Mouse (Mus musculus) intestine, postnatal 0 days (tissue): Measurements from ENCODE around the gene Hist1h3e. TPM values are rescaled to one million over a fixed set of nuclear protein-coding genes. Genes with fewer than 3 reads are reported as not detected.
A peak's percentile ranks its signal among the peaks of the same experiment; 100 is the strongest.

Experiments used
- ATAC-seq: fragments of 200-750 bp; cut with Nextera tagmentation; 2 replicates; pipeline ENCODE4 v1.8.0; 2017; ENCODE audit warnings: mild to moderate bottlenecking, moderate TSS enrichment, moderate library complexity
- H3K27ac ChIP-seq: fragments of 300-500 bp; sonication (generic); 2 replicates; pipeline ENCODE4 v1.5.1; 2014; ENCODE audit warnings: mild to moderate bottlenecking, low read depth, low read length, moderate library complexity
- H3K27me3 ChIP-seq: fragments of 300-500 bp; sonication (generic); replicated peaks from 2 replicates; pipeline ENCODE4 v1.6.1; 2014; ENCODE audit warnings: low read length, mixed read lengths; ENCODE audit not compliant: control insufficient read depth, insufficient read depth
- H3K36me3 ChIP-seq: fragments of 300-500 bp; sonication (generic); 2 replicates; pipeline ENCODE4 v1.6.1; 2014; ENCODE audit warnings: mild to moderate bottlenecking, moderate library complexity; ENCODE audit not compliant: control insufficient read depth, insufficient read depth
- H3K4me1 ChIP-seq: fragments of 300-500 bp; sonication (generic); replicated peaks from 2 replicates; pipeline ENCODE4 v1.6.1; 2014; ENCODE audit warnings: antibody characterized with exemption, low read length, mixed read lengths; ENCODE audit not compliant: control insufficient read depth, insufficient read depth
- H3K4me2 ChIP-seq: fragments of 300-500 bp; sonication (generic); replicated peaks from 2 replicates; pipeline ENCODE4 v1.6.1; 2014; ENCODE audit warnings: low read depth, mild to moderate bottlenecking, moderate library complexity
- H3K4me3 ChIP-seq: fragments of 300-500 bp; sonication (generic); 2 replicates; pipeline ENCODE4 v1.5.1; 2014; ENCODE audit warnings: low read depth, low read length
- H3K9ac ChIP-seq: fragments of 300-500 bp; sonication (generic); 2 replicates; pipeline ENCODE4 v1.6.1; 2014; ENCODE audit warnings: mild to moderate bottlenecking, low read depth, low read length
- H3K9me3 ChIP-seq: fragments of 300-500 bp; sonication (generic); 2 replicates; pipeline ENCODE4 v1.6.1; 2016; ENCODE audit warnings: mixed run types; ENCODE audit not compliant: control insufficient read depth
- CTCF ChIP-seq: sonication (generic); IDR thresholded peaks from 2 replicates; pipeline ENCODE4 v1.5.1; 2016; ENCODE audit warnings: low read depth, mild to moderate bottlenecking, control low read depth, antibody characterized with exemption, moderate library complexity
- WGBS: fragments of 180-500 bp; shearing (Covaris S2); extraction: QIAGEN DNeasy Blood & Tissue Kit; methylation state at CpG from one replicate; pipeline ENCODE4 v1.1.7; 2014; 5-methylcytosine and 5-hydroxymethylcytosine counted together
- polyA plus RNA-seq: library from polyadenylated mRNA; unstranded; fragments of >200 nt; fragmentation: Nextera tagmentation; extraction: Ambion mirVana; gene quantifications from 2 replicates; pipeline ENCODE4 v1.2.1, GENCODE M21; 2015

Hist1h3e gene
- polyA plus RNA-seq, 1 experiment from 2014 or later: 2.2 TPM

DNA sequence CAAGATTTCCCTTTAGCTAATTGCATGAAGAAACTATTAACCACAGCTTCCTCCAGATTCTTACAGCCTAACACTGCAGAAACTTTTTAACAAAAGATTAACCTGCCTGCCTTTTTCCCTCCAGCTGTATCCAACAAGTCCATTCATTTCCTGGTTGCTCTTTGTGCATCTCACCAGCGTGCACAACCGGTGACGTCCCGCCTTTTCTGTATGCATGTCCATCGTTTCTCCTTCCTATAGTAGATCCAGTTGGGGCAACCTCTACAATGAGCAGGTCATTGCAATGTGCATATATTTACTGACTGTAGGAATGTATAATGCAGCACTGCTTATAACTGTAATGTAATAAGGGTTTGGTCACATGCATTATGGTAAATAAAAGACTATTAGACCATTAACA lies 38.2 kb downstream of the Hist1h3e start:
- peaks cover 6% of the 10 kb centered on the region; the same call in 1 of the 2 replicates for H3K4me1 ChIP-seq
- no peaks in the 10 kb centered on the region for H3K27me3 ChIP-seq
- no peak for ATAC-seq
- H3K9ac ChIP-seq: no peak overlapping the region
- no peaks in the 10 kb centered on the region for H3K9me3 ChIP-seq
- H3K4me3 ChIP-seq: no peak overlapping the region
- H3K36me3 ChIP-seq: no peaks in the 10 kb centered on the region
- no peak for TF ChIP-seq CTCF
- no peak overlapping the region for H3K4me2 ChIP-seq
- H3K27ac ChIP-seq: no peak overlapping the region
- WGBS: 36% methylated on average over 5 of the region's 5 CpGs

DNA sequence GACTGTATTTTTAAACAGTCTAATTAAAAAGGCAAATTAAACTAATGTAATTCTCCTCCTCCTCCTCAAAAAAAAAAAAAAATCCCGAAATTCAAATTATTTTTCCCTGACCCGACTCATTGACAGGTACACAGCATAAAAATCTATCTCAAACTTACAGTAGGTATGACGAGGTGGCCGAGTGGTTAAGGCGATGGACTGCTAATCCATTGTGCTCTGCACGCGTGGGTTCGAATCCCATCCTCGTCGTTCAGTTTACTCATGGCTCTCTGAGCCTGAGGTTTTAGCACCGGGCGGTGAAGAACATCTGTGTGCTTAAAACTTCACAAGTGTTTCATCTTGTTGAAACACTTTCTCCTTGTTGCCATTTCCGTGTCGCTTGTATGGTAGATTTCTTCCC lies 40.5 kb downstream of the Hist1h3e start:
- peaks cover 3% of the 10 kb centered on the region; the same call in 1 of the 2 replicates for H3K4me1 ChIP-seq
- H3K4me2 ChIP-seq: peak overlapping the region; percentile 32
- H3K9ac ChIP-seq: no peak overlapping the region
- H3K36me3 ChIP-seq: no peaks in the 10 kb centered on the region
- no peaks in the 10 kb centered on the region for H3K9me3 ChIP-seq
- H3K27me3 ChIP-seq: no peaks in the 10 kb centered on the region
- no peak overlapping the region for H3K4me3 ChIP-seq
- H3K27ac ChIP-seq: no peak overlapping the region
- no peak for ATAC-seq
- no peak for TF ChIP-seq CTCF
- 1% methylated on average over 14 of the region's 14 CpGs for WGBS

DNA sequence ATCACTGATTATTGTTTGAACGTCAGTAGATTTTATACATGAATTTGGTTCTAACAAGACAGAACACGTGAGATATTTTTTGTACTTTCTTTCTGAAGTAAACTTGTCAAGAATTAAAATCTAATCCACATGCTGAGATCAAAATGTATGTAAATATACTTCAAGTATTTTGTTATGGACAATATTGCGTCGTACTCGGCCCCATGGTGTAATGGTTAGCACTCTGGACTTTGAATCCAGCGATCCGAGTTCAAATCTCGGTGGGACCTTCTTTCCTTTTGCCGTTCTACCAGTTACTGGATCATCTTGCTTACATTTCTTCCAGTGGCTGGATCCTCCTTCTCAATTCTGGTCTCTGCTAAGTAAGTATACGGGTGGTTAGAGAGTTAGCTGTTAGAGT lies 42.8 kb downstream of the Hist1h3e start:
- Histone ChIP-seq H3K4me1 (no peaks in the 10 kb centered on the region), H3K9ac (peak overlapping the region; percentile 18; the same call in 1 of the 2 replicates), H3K27me3 (no peaks in the 10 kb centered on the region), H3K27ac (no peak overlapping the region), H3K4me2 (peak overlapping the region; percentile 71), H3K4me3 (peak overlapping the region; percentile 52), H3K36me3 (no peaks in the 10 kb centered on the region), H3K9me3 (no peaks in the 10 kb centered on the region)
- 1% methylated on average over 10 of the region's 10 CpGs for WGBS
- no peak for TF ChIP-seq CTCF
- peak; percentile 26; the same call in 1 of the 2 replicates for ATAC-seq

DNA sequence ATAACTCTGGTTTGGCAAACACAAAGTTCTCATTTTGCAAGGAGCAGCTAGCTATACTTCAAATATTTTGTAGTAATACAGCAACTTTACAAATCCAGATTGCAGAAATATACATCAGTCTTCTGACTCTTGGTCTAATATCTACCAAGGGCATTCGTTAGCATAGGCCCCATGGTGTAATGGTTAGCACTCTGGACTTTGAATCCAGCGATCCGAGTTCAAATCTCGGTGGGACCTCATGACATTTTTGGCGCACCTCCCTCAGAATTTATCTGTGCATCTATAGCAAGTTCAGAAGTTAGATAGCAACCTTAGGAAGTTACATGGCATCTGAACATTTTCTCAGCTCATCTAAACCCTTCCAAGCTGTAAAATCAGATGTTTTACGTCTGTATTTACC lies 43.3 kb downstream of the Hist1h3e start:
- H3K27me3 ChIP-seq: no peaks in the 10 kb centered on the region
- no peak for TF ChIP-seq CTCF
- H3K36me3 ChIP-seq: no peaks in the 10 kb centered on the region
- no peaks in the 10 kb centered on the region for H3K4me1 ChIP-seq
- peak; percentile 46; the same call in 1 of the 2 replicates for ATAC-seq
- whole genome bisulfite sequencing: 0% methylated on average over 6 of the region's 6 CpGs
- peak overlapping the region; percentile 71 for H3K4me2 ChIP-seq
- no peaks in the 10 kb centered on the region for H3K9me3 ChIP-seq
- peak overlapping the region; percentile 18; the same call in 1 of the 2 replicates for H3K9ac ChIP-seq
- H3K27ac ChIP-seq: no peak overlapping the region
- H3K4me3 ChIP-seq: peak overlapping the region; percentile 52

DNA sequence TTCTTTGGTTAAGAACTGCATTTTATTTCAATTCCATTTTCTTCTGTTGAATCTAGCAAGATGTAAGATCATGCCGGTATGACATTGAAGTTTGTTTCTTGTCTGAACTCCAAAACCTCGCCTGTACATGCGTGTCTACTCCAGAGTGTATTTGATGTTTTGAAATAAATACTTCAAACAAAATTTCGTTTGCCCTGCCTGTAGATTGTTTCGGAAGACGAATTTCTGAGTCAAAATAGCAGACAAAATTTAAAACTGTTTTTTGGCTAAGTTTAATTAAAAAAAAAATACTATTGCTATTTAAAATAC lies 43.9 kb downstream of the Hist1h3e start:
- Histone ChIP-seq H3K4me1 (no peaks in the 10 kb centered on the region), H3K4me3 (peak overlapping the region; percentile 52), H3K9me3 (no peaks in the 10 kb centered on the region), H3K9ac (no peak overlapping the region), H3K27ac (no peak overlapping the region), H3K27me3 (no peaks in the 10 kb centered on the region), H3K4me2 (peak overlapping the region; percentile 71), H3K36me3 (no peaks in the 10 kb centered on the region)
- ATAC-seq: no peak
- TF ChIP-seq CTCF: no peak
- under 1% methylated on average over 6 of the region's 6 CpGs for WGBS

DNA sequence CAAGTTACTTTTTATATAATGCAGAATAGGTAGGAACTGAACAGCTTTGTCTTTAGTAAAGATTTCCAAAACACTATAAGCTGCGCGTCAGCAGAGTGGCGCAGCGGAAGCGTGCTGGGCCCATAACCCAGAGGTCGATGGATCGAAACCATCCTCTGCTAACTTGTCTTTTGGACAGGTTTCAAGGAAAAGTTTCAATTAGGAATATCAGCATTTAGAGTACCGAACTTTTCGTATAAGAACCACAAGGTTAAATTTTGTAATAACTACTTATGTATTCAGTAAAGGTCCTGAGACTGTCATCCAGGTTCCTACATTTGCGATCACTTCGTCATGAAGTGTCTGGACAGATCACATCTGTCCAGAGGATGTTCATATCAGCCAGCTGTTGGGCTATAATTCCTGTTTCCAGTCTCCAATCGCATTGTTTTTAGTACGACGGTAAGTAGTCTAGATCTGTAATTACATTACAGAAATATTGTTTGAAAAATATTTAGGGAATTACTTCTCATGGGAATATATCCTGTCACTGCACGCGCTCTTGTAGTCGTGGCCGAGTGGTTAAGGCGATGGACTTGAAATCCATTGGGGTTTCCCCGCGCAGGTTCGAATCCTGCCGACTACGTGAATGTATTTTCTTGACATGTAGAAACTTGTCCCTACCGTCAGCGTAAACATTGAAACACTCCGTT lies 44.4 kb downstream of the Hist1h3e start:
- H3K9me3 ChIP-seq: no peaks in the 10 kb centered on the region
- H3K9ac ChIP-seq: 0 out of 2 replicates have a peak overlapping the region, but pooled peaks have one; percentile 2
- H3K4me1 ChIP-seq: no peaks in the 10 kb centered on the region
- H3K27ac ChIP-seq: peak overlapping the region; percentile 24; the same call in 1 of the 2 replicates
- WGBS: under 1% methylated on average over 27 of the region's 27 CpGs
- peak; percentile 91 for ATAC-seq
- no peaks in the 10 kb centered on the region for H3K27me3 ChIP-seq
- peak overlapping the region; percentile 52 for H3K4me3 ChIP-seq
- TF ChIP-seq CTCF: no peak
- no peaks in the 10 kb centered on the region for H3K36me3 ChIP-seq
- peak overlapping the region; percentile 71 for H3K4me2 ChIP-seq
